Mouse (Mus musculus) right cerebral cortex, postnatal 10 days (tissue): Measurements from ENCODE around the gene Spaca6.
"Not testable (repeated sequence)": the region's sequence is repeated elsewhere in the genome, so short reads cannot be mapped to it uniquely, and the experiment has no call there.

Experiments used
- DNase-seq, 2 experiments: peaks; one replicate each; pipeline ENCODE4 v3.0.0; 2021; ENCODE audit warnings: low spot score in 2 of 2

Gene Spaca6

DNA sequence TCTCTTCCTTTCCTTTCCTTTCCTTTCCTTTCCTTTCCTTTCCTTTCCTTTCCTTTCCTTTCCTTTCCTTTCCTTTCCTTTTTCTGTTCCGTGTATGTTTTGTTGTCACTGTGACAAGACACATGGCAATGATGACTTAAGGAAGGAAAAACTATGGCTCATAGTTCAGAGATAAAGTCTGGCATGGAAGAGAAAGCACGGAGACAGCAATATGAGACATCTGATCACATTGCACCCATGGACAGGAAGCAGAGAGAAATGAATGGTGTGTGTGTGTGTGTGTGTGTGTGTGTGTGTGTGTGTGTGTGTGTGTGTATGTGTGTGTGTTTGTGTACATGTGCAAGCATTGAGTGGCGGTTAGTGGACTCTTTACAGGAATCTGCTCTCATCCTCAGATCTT, 17.6 kb downstream of the Spaca6 start:
- not testable (repeated sequence) for DNase-seq

- DNase-seq, result no peak
These were observed 18.4 kb downstream of the Spaca6 start for GRCm38 (mm10) chr17:17845187-17846027.

GRCm38 (mm10) chr17:17848988-17849387, 22.0 kb downstream of the Spaca6 start:
- no peak for DNase-seq

DNA sequence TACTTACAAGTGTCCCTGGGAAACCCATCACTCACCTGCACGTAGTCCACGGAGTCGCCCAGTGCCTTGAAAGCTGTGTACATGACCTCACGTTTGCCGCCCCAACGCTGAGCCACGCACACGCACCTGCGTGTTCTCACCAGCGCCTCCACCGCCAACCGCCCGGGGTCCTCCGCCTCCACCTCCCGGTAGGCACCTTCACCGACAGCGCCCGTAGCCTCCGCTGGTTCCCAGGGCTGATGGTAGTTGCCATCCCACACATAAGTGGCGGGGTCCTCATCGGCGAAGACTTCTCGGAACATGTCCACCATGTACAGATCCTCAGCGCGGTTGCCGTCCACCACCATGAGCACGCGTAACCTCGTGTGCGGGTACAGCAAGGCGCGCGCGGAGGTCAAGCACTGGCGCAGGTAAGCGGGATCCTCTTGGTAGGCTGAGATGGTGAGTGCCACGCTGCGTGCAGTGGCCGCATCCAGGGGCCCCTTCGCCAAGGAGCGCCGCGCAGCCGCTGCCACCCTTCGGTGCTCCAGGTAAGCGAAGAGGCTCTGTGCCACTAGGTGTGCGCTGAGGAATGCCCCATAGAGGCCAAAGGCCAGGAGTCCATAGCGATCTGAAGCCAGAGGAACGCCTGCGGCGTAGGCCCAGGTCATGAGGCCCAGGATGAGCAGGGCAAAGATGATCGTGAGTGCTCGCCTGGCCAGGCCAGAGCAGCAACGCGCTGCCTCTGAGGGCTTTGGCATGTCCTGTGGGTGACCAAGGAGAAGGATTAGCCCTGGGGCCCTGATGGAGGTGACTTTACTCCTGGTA, 23.2 kb downstream of the Spaca6 start:
- DNase-seq, result peak in 1 of 2 experiments; percentile 48

DNA sequence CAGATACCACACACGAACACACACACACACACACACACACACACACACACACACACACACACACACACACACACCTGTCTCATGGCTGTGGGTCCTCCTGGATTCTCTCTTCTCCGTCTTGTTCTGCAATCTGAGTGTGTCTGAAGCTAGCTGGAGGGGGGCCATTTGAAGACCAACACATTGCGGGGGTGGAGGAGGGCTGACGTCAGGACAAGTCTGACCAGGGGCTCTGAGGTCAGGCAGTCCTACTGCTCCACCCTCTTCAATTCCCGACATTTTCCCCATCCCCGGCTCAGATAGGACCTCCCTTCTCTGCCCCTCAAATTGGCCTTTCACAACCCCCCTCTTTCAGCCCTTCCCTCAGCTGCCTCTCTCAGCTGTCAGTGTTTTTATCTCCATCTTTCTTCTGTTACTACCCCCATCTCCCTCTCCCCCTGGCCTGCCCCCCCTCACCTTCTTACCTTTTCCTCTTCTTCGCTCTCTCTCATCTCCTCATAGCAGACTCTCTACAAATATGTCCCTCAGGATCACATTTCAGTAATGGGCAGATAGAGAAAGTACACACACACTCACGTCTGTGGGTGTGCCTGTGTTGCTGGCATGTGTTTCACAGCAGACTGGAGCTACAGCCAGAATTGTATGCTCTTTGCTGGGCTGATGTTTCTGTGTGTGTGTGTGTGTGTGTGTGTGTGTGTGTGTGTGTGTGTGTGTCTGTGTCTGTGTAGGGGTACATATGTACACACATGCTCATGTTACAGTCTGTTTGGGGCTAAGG, 28.3 kb downstream of the Spaca6 start, which contains the start of gene Has1:
Has1 (minus strand) TSS at position 142 of the 775 bp plus-strand sequence.
- DNase-seq, result no peak

DNA sequence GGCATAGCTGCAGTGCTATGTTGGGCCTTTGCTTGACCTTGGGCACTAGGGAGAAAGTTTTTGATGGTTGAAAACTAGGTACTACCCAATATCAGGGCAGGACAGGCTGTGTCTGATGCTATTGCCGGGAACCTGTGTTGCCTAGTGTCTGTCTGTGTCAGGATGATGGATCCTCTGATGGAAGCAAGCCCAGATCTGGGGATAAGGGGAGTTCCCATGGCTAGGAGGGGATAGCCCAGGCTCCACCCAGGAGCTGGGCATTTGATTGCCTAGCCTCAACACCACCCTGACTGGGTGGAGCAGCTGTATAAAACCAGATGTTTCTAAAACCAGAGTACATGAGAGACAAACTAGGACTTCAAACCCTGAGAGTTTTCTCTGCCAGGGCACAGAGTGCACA, 29.7 kb downstream of the Spaca6 start:
- DNase-seq, result no peak

GRCm38 (mm10) chr17:17857446-17857845, 30.5 kb downstream of the Spaca6 start:
- DNase-seq, result no peak

DNA sequence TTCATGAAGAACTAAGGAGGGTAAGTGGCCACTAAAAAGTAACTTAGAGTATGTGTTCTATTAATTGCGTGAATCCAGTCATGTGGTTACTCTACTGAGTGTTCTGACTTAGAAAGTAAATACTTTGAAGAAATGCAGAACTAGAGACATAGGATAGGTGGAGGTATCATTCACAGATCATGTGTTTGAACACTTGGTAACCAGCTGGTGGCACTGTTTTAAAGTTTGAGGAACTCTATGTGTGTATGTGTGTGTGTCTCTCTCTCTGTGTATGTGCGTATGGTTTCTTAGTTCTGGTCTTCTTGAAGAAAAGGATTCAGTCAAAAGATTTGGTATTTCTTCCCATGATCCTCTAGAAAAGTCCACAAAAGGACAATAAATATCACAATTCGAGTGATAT, 33.2 kb downstream of the Spaca6 start:
- DNase-seq, result no peak

- DNase-seq, result no peak
These were observed 35.4 kb downstream of the Spaca6 start for GRCm38 (mm10) chr17:17862360-17862759.

DNA sequence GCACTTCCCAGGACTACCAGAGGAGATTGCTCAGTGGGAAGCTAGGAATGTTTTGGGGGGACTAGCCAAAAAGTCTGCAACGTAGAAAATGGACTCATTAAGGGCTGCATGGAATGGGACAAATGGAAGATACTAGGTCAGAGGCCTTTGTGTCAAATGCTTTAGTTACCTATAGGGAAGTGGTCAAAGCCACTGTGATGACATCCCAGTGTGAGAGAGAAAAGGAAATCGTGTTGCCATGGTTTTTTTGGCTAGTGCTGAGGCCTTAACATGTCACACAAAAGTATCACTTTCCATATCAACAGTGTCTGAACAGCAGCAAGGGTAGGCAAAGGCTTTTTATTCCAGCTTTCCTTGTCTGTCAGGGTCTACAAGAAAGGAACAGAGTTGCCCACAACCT, 38.2 kb downstream of the Spaca6 start:
- DNase-seq, result no peak

GRCm38 (mm10) chr17:17866801-17867469, 40.0 kb downstream of the Spaca6 start:
- peak; percentile 36 to 57 for DNase-seq

GRCm38 (mm10) chr17:17870892-17871550, 44.1 kb downstream of the Spaca6 start:
- no peak for DNase-seq

DNA sequence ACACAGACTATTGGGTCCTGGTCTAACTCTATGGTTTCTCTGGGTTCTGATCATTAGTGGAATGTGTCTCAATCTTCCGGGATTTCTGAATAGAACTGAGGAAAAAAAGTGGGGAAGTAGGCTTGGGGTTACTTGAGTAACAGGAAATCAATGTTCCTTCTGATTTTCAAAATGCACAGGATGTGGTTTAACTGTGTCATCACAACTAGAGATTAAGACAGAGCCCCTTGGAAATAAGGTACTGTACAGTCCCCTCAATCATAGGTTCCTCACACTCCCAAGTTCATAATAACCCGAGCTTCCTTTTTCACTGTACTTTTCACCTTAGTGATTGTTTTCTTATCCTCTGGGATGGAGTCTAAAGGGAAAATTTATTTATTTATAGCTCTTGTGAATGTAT, 44.7 kb downstream of the Spaca6 start:
- DNase-seq, result no peak

DNA sequence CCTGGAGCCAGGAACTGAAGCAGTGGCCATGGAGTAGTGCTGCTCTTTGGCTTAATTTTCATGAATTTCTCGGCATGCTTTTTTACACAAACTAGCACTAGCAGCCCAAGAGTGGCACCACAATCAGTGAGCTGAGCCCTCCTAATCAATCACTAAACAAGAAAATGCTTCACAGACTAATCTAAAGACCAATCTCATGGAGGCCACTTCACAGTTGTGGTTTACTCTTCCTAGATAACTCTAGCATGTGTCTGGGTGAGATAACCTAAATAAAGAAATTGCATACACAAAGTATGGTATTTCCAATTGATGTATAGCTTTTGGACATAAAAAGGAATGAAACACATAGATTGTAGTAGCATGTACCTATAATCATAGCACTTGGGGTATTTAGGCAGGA, 52.4 kb downstream of the Spaca6 start:
- no peak for DNase-seq

GRCm38 (mm10) chr17:17882672-17883071, 55.7 kb downstream of the Spaca6 start:
- no peak for DNase-seq

- no peak for DNase-seq
These were observed 56.9 kb downstream of the Spaca6 start, which contains the start of gene Fpr1 for GRCm38 (mm10) chr17:17883840-17884239. Gene Fpr1 (minus strand): TSS chr17:17883940.

GRCm38 (mm10) chr17:17887774-17888248, 60.9 kb downstream of the Spaca6 start, which contains the start of the genes Fpr2 and Fpr3:
Gene Fpr2 (plus strand): TSS chr17:17887824.
Gene Fpr3 (plus strand): TSS chr17:17887852.
- no peak for DNase-seq

DNA sequence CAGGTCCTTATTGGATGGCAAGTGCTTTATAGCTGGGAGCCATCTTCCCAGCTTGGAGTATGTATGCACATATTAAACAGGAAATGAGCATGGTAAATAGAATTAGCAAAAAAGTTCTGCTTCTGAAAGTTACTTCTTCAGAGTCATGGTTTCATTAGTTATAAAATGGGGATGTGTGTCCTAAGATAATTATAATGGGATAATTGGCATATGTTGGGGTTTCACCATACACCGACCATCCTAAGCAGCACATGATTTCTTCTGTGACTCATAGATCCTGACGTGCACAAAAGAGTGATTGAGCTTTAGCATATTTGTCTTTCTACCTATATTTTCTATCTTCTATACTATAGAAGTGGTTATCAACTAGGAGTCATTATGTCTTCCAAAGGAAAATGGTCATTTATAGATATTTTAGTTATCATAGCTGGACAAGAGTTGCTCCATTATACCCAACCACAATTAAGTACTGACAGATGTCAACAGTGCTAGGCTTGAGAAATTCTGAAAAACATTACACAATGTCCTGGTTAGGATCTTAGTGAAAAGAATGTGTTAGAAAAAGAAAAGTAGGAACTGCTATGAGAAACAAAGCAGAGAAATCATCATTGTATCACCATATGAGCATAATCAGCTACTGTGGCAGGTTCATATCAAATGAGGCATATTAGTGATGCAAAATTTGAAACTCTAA, 62.9 kb downstream of the Spaca6 start:
- DNase-seq, result no peak
